Mouse (Mus musculus) embryonic facial prominence, embryonic 13.5 days (tissue): ENCODE measurements around the gene Ip6k2. TPM values are rescaled to one million over a fixed set of nuclear protein-coding genes. Genes with fewer than 3 reads are reported as not detected.
A peak's percentile ranks its signal among the peaks of the same experiment; 100 is the strongest.

ENCODE experiments used
- ATAC-seq: fragments of 200-750 bp; cut with Nextera tagmentation; 2 replicates; pipeline ENCODE4 v1.8.0; 2017; ENCODE audit warnings: low read depth; ENCODE audit not compliant: insufficient number of reproducible peaks, insufficient read depth, low FRiP score, low TSS enrichment
- H3K27ac ChIP-seq: fragments of 300-500 bp; sonication (generic); 2 replicates; pipeline ENCODE4 v1.5.1; 2015; ENCODE audit warnings: moderate library complexity, mild to moderate bottlenecking, inconsistent platforms
- H3K27me3 ChIP-seq: fragments of 300-500 bp; sonication (generic); 2 replicates; pipeline ENCODE4 v1.6.1; 2015; ENCODE audit warnings: mild to moderate bottlenecking, inconsistent platforms
- H3K36me3 ChIP-seq: fragments of 300-500 bp; sonication (generic); 2 replicates; pipeline ENCODE4 v1.6.1; 2015; ENCODE audit warnings: mild to moderate bottlenecking, inconsistent platforms
- H3K4me1 ChIP-seq: fragments of 300-500 bp; sonication (generic); 2 replicates; pipeline ENCODE4 v1.6.1; 2015; ENCODE audit warnings: inconsistent platforms
- H3K4me2 ChIP-seq: fragments of 300-500 bp; sonication (generic); 2 replicates; pipeline ENCODE4 v1.6.1; 2015; ENCODE audit warnings: moderate library complexity, mild to moderate bottlenecking, inconsistent platforms
- H3K4me3 ChIP-seq: fragments of 300-500 bp; sonication (generic); 2 replicates; pipeline ENCODE4 v1.5.1; 2015; ENCODE audit warnings: mild to moderate bottlenecking, inconsistent platforms
- H3K9ac ChIP-seq: fragments of 300-500 bp; sonication (generic); 2 replicates; pipeline ENCODE4 v1.6.1; 2015; ENCODE audit warnings: mild to moderate bottlenecking, inconsistent platforms
- H3K9me3 ChIP-seq: fragments of 300-500 bp; sonication (generic); 2 replicates; pipeline ENCODE4 v1.6.1; 2016; ENCODE audit warnings: inconsistent platforms
- WGBS: fragments of 180-500 bp; shearing (Covaris S2); methylation state at CpG from one replicate; pipeline ENCODE4 v1.1.7; 2015; ENCODE audit warnings: mixed read lengths; 5-methylcytosine and 5-hydroxymethylcytosine counted together
- polyA plus RNA-seq: library from polyadenylated mRNA; unstranded; fragments of >200 nt; fragmentation: Nextera tagmentation; extraction: Ambion mirVana; gene quantifications from 2 replicates; pipeline ENCODE4 v1.2.1, GENCODE M21; 2015

Ip6k2 gene
- polyA plus RNA-seq, 1 experiment from 2014 or later = 144 TPM

DNA sequence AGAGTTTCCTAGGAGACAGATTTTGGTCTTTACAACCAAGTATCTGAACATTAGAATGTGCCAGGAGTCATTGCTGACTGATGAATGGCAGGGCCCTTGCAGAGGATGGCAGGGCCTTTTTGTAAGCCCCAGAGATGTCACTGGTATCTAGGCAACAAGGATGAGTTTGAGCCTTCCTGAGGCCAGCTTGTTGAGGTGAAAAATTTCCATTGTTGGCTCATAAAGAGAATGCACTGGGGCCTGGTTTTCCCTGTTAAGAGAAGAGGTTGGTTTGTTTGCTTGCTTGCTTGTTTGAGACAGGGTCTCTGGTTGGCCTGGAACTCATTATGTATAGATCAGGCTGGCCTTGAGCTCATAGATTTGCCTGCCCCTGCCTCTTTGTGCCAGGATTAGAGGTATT, 1.8 kb downstream of the Ip6k2 start:
- Histone ChIP-seq H3K4me3 (peak overlapping the region; percentile 89), H3K27me3 (no peaks in the 10 kb centered on the region), H3K9me3 (no peaks in the 10 kb centered on the region), H3K9ac (peak overlapping the region; percentile 62), H3K36me3 (peaks cover 3% of the 10 kb centered on the region; the same call in 1 of the 2 replicates), H3K27ac (peak overlapping the region; percentile 45; the same call in 1 of the 2 replicates), H3K4me2 (peak overlapping the region; percentile 74), H3K4me1 (peaks cover 54% of the 10 kb centered on the region)
- no peak for ATAC-seq

DNA sequence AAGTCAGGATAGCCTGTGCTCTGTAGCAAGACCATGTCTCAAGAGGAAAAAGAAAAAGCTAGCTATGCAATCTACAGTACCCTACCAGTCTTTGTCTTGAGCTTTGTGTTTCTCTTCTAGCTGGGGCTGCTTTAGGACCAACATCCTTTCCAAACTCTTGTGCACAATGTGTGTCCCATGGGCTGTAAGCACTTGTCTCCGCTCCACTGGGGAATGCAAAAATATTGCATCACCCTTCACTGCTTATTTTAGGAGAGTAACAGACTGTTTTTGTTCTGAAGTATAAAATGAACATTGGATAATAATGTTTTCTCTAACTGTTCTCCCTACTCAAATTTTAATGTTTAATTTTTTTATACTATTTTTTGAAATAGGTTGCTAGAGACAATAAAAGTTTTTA, 2.9 kb downstream of the Ip6k2 start:
- Histone ChIP-seq H3K27me3 (no peaks in the 10 kb centered on the region), H3K4me2 (peak overlapping the region; percentile 74), H3K4me1 (peaks cover 61% of the 10 kb centered on the region), H3K9ac (no peak overlapping the region), H3K9me3 (no peaks in the 10 kb centered on the region), H3K4me3 (peak overlapping the region; percentile 14; the same call in 1 of the 2 replicates), H3K36me3 (peaks cover 3% of the 10 kb centered on the region; the same call in 1 of the 2 replicates), H3K27ac (no peak overlapping the region)
- no peak for ATAC-seq
- 92% methylated on average over 1 of the region's 1 CpGs for WGBS

DNA sequence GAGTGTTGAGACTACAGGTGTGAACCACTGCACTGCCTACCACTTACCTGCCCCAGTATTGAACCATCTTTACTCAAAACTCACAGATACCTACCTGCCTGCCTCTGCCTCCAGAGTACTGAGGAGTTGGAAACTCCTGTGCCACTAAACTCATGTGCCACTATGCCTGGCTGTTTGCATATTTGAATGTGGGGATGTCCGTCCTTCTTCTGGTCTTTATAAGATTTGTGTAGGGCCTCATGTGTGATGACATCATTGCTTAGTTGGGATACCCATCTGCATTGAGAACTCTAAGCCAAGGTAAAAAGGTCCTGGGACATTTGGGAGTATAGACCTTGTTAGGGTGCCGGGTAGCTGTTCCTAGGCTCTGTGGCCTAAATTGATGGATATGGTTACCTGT, 3.5 kb downstream of the Ip6k2 start:
- peaks cover 64% of the 10 kb centered on the region for H3K4me1 ChIP-seq
- H3K27ac ChIP-seq = no peak overlapping the region
- peaks cover 3% of the 10 kb centered on the region; the same call in 1 of the 2 replicates for H3K36me3 ChIP-seq
- no peaks in the 10 kb centered on the region for H3K9me3 ChIP-seq
- no peak overlapping the region for H3K9ac ChIP-seq
- no peaks in the 10 kb centered on the region for H3K27me3 ChIP-seq
- WGBS = 89% methylated on average over 2 of the region's 2 CpGs
- no peak overlapping the region for H3K4me3 ChIP-seq
- ATAC-seq = no peak
- no peak overlapping the region for H3K4me2 ChIP-seq

DNA sequence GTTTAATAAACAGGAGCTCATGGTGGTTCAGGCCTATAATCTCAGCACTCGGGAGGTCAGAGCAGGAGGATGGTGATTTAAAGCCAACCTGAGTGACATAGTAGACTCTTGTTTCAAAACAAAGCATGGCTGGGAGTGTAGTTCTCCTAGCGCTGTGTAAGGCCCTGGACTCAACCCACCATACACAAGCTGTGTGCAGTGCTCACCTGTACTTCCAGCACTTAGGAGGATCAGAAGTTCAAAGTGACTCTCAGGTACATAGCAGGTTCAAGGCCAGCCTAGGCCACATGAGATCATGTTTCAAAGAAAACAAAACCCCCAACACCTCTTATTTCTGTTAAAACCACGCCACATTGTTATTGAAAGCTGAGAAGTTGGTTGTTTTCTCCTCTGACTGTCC, 5.1 kb downstream of the Ip6k2 start:
- Histone ChIP-seq H3K27ac (no peak overlapping the region), H3K9me3 (no peaks in the 10 kb centered on the region), H3K4me2 (no peak overlapping the region), H3K36me3 (peaks cover 3% of the 10 kb centered on the region; the same call in 1 of the 2 replicates), H3K27me3 (no peaks in the 10 kb centered on the region), H3K4me1 (peaks cover 70% of the 10 kb centered on the region), H3K4me3 (no peak overlapping the region), H3K9ac (no peak overlapping the region)
- WGBS = 67% methylated on average over 3 of the region's 3 CpGs
- no peak for ATAC-seq

DNA sequence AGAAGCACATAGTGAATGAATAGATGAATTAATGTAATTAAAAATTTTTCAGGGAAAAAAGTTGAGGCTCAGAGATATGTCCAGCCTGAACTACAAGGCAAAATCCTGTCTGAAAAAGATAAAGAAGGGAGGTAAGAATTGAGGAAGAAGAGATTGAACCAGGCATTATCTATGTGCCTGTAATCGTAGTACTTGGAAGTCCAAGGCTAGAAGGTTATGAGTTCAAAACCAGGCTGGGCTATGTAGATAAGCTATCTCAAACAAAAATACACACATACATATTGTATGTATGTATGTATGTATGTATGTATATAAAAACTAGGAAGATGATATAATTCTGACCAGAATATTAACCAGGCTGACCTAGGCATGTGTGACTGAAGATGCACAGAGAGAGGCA, 8.7 kb downstream of the Ip6k2 start:
- H3K9ac ChIP-seq = no peak overlapping the region
- H3K27me3 ChIP-seq = no peaks in the 10 kb centered on the region
- ATAC-seq = no peak
- 0 out of 2 replicates have a peak overlapping the region, but pooled peaks have one; percentile 0 for H3K4me2 ChIP-seq
- no peak overlapping the region for H3K4me3 ChIP-seq
- H3K27ac ChIP-seq = peak overlapping the region; percentile 11; the same call in 1 of the 2 replicates
- H3K36me3 ChIP-seq = peaks cover 19% of the 10 kb centered on the region
- H3K9me3 ChIP-seq = no peaks in the 10 kb centered on the region
- H3K4me1 ChIP-seq = peaks cover 76% of the 10 kb centered on the region
- 87% methylated on average over 1 of the region's 1 CpGs for WGBS

DNA sequence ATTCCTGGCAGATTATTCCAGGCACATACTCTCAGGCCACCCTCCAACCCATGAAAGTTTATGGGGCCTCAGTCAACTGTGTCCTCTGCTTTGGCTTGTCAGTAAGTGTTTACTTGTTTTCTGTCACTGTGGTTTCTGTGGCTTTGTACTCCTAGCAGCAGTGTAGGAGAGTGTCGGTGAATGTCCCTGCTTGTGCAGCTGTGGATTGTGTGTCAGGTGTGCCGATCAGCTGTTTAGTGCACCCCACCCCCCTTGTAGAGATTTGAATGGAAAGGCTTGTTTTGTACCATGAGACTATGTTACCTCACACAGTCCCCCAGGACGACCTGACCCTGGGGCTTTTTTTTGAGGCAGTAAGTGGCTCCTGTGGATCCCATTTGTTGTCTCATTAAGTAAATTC, 9.1 kb downstream of the Ip6k2 start:
- Histone ChIP-seq H3K9me3 (no peaks in the 10 kb centered on the region), H3K4me2 (0 out of 2 replicates have a peak overlapping the region, but pooled peaks have one; percentile 0), H3K9ac (no peak overlapping the region), H3K36me3 (peaks cover 23% of the 10 kb centered on the region), H3K4me1 (peaks cover 72% of the 10 kb centered on the region), H3K27ac (peak overlapping the region; percentile 45; the same call in 1 of the 2 replicates), H3K27me3 (no peaks in the 10 kb centered on the region), H3K4me3 (no peak overlapping the region)
- no peak for ATAC-seq
- WGBS = 46% methylated on average over 3 of the region's 3 CpGs

DNA sequence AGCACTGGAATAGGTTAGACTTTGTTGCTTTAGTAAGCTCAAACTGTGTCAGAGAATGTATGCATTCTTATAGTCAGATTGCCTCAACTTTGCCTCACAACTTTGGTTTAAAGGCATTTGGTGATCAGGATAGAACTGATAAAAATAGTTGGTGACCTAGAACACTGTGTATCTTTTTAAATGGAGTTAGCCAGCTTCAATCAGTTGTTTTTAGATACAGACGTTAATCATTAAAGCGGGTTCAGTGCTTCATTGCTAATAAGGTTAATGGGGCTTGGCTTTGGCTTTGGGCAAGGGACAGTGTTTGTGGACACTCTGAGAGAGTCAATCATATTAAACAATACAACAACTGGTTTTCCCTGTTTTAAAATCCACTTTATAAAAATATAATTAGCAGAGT, 11.7 kb downstream of the Ip6k2 start:
- H3K27ac ChIP-seq = no peak overlapping the region
- no peaks in the 10 kb centered on the region for H3K27me3 ChIP-seq
- no peak overlapping the region for H3K4me2 ChIP-seq
- H3K36me3 ChIP-seq = peaks cover 47% of the 10 kb centered on the region
- H3K4me1 ChIP-seq = peaks cover 56% of the 10 kb centered on the region
- no peak overlapping the region for H3K9ac ChIP-seq
- no peak overlapping the region for H3K4me3 ChIP-seq
- H3K9me3 ChIP-seq = no peaks in the 10 kb centered on the region
- WGBS = 57% methylated on average over 2 of the region's 2 CpGs
- no peak for ATAC-seq

DNA sequence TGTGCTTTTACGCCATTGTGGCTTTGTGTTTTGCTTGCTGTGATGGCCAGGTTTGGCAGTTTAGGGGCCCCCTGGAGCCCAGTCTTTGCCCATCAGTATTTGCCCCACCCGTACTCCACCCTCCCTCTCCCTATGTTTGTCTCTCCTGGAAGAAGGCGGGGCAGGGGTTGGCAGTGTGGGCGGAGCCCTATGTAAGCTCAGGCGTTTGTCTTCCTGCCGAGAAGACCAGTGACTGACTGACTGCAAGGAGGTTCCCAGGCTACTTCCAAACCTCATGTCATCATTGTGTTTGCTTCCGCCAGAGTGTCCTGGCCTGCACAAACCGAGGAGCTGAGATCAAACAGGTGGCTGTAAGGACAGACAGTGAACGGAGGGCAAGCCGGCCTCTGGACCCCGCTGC, 12.2 kb downstream of the Ip6k2 start:
- Histone ChIP-seq H3K27ac (no peak overlapping the region), H3K9ac (peak overlapping the region; percentile 49; the same call in 1 of the 2 replicates), H3K36me3 (peaks cover 49% of the 10 kb centered on the region), H3K27me3 (no peaks in the 10 kb centered on the region), H3K4me2 (peak overlapping the region; percentile 18; the same call in 1 of the 2 replicates), H3K9me3 (no peaks in the 10 kb centered on the region), H3K4me3 (0 out of 2 replicates have a peak overlapping the region, but pooled peaks have one; percentile 3), H3K4me1 (peaks cover 56% of the 10 kb centered on the region)
- no peak; the same call in 1 of the 2 replicates for ATAC-seq
- 47% methylated on average over 11 of the region's 11 CpGs for WGBS

DNA sequence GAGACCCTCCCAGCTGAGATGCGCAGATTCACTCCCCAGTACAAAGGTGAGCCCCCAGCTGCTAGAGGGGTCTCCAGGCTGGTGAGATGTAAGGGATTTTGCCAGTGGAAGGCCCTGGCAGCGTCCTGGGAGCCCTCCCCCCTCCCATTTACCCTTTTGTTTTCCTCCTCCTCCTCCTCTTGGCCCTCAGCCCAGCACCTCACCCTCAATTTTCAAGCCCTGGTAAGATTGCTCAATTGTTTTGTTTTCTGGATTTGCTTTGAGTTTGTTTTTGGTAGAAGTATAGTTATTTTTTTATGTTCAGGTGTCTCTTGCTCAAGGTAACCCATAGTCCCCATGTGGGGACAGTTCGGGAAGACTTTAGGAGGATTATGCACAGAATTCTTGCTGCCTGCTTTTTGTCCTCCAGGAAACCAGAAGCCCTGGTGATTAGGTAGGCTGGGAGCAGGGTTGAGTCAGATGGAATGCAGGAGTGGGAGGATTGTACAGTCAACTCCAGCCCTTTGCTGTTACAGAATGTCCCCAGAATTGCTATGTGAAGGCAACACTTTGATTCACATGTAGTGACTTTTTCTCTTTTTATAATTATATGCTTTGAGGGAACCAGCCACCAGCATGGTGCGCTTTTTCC, 12.9 kb downstream of the Ip6k2 start:
- Histone ChIP-seq H3K4me3 (no peak overlapping the region), H3K27me3 (no peaks in the 10 kb centered on the region), H3K9ac (peak overlapping the region; percentile 49; the same call in 1 of the 2 replicates), H3K36me3 (peaks cover 51% of the 10 kb centered on the region), H3K9me3 (no peaks in the 10 kb centered on the region), H3K27ac (peak overlapping the region; percentile 48; the same call in 1 of the 2 replicates), H3K4me2 (peak overlapping the region; percentile 18; the same call in 1 of the 2 replicates), H3K4me1 (peaks cover 49% of the 10 kb centered on the region)
- WGBS = 79% methylated on average over 4 of the region's 4 CpGs
- ATAC-seq = no peak

DNA sequence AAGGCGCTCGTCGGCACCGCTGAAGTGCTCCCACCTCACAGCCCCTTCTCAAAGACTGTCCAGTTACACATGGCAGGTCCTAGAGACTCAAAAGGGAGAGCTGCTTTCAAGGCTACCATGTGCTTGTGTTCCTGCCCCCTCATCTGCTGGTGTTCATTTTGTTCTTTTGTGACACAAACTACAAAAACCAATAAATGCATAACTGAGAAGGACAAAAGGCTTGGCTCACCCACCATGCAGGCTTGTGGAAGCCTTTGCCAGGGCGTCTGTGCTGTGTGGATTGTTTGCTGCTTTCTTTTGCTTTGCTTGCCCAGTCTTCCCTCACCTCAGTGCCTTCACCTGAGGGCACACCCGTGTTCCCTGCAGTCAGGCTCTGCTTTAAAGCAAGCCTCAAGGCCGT, 13.9 kb downstream of the Ip6k2 start:
- Histone ChIP-seq H3K4me2 (no peak overlapping the region), H3K36me3 (peaks cover 61% of the 10 kb centered on the region), H3K9ac (no peak overlapping the region), H3K27ac (no peak overlapping the region), H3K27me3 (no peaks in the 10 kb centered on the region), H3K9me3 (no peaks in the 10 kb centered on the region), H3K4me1 (peaks cover 39% of the 10 kb centered on the region), H3K4me3 (no peak overlapping the region)
- no peak for ATAC-seq
- 90% methylated on average over 7 of the region's 7 CpGs for WGBS

DNA sequence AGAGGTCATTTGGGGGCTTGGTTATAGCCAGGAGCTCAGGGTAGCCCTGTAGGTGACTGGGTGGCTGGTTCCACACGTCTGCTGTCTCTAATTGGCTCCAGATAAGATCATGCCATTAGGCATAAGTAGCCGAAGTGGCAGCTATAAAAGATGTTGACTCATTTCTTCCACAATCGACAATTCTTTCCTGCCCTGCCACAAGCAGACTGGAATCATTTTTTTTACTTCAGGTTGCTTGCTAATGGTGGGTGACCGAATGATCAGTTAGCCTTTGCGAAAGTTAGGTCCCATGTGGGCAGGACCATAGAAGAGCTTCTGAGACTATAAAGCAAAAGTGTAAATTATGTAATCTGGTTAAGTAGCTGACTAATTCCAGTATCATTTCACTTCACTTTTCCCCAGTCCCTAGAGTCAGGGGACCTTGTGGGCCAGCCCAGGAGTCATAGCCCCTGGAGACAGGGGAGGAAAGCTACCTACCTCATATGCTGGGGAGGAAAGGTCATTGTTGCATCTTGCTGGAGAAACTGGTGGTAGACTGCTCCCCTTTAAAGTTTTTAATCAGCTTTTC, 15.0 kb downstream of the Ip6k2 start:
- Histone ChIP-seq H3K36me3 (peaks cover 70% of the 10 kb centered on the region), H3K9ac (no peak overlapping the region)
- no peak for ATAC-seq

DNA sequence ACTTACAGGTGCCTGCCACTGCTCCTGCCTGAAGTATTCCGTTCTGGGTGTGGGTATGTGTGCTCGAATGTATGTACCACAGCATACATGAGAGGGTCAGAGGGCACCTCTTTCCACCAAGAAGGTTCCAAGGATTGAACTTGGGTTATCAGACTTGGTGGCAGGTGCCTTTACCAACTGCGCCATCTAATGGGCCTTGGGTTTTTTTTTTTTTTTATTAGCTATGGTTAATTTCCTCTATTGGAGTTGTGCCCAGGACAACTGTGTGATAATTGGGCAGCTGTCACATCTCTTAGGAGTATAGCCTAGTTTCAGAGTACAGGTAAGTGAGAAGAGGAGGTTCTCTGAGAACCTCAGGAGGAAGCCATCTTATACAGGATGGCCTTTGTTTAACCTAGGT, 16.0 kb downstream of the Ip6k2 start:
- Histone ChIP-seq H3K4me2 (no peak overlapping the region), H3K9me3 (no peaks in the 10 kb centered on the region), H3K4me1 (peaks cover 19% of the 10 kb centered on the region), H3K4me3 (no peak overlapping the region), H3K27ac (no peak overlapping the region), H3K9ac (no peak overlapping the region), H3K27me3 (no peaks in the 10 kb centered on the region), H3K36me3 (peaks cover 77% of the 10 kb centered on the region)
- no peak for ATAC-seq
- 93% methylated on average over 3 of the region's 3 CpGs for WGBS

More for the DNA sequence above, 15.0 kb downstream of the Ip6k2 start:
- Histone ChIP-seq H3K4me2 (no peak overlapping the region), H3K9me3 (no peaks in the 10 kb centered on the region), H3K4me3 (no peak overlapping the region), H3K27ac (no peak overlapping the region), H3K27me3 (no peaks in the 10 kb centered on the region), H3K4me1 (peaks cover 29% of the 10 kb centered on the region)
- WGBS = 73% methylated on average over 5 of the region's 5 CpGs
